Mouse (Mus musculus): ENCODE results near the gene Oaz3. TPM values are rescaled to one million over a fixed set of nuclear protein-coding genes. Genes with fewer than 3 reads are reported as not detected.

Gene Oaz3
- polyA plus RNA-seq, 1 experiment: 0.15 TPM

DNA sequence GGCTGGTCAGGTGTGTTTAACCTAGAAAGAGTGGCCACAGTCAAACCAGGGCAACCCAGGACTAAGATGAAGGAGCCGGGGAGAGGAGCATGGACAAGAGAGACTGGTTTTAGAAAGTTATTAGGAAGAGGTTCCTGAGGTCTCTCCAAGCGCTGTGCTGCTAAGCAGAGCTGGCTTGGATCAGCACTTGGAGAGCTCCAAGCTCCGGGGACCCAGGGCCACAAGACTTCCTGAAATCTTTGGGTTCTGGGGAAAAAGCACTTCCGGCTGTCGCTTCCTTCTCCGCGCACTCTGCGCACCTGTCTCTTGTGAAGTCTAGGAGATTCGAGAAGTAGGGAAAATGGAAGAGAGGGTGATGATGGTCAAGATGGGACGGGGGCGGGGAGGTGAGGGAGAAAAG is 35.8 kb upstream of the Oaz3 start:
- Histone ChIP-seq H3K4me3 (replicated peaks; ENCODE audit: insufficient read depth, low read depth, low read length) (peak overlapping the region; percentile 86), H3K27me3 (ENCODE audit: control insufficient read depth, insufficient read depth, low read length) (no peaks in the 10 kb centered on the region), H3K4me1 (ENCODE audit: control insufficient read depth, insufficient read depth, low read length) (peaks cover 21% of the 10 kb centered on the region), H3K27ac (ENCODE audit: insufficient read depth, low read length) (no peak overlapping the region)
- 27% methylated on average over 11 of the region's 11 CpGs for WGBS
- peak in 1 of 2 experiments; percentile 22 for DNase-seq
- no peak for TF ChIP-seq POLR2A (IDR thresholded peaks at IDR 0.05; ENCODE audit: borderline replicate concordance, insufficient read depth, low read length)
- no peak for TF ChIP-seq CTCF (IDR thresholded peaks at IDR 0.05; ENCODE audit: borderline replicate concordance, insufficient read depth, low read depth, low read length)

GRCm38 (mm10) chr3:94478591-94479169 is 35.0 kb upstream of the Oaz3 start:
- H3K27me3 ChIP-seq (ENCODE audit: control insufficient read depth, insufficient read depth, low read length): no peaks in the 10 kb centered on the region
- peak overlapping the region; percentile 83 for H3K27ac ChIP-seq (ENCODE audit: insufficient read depth, low read length)
- H3K4me3 ChIP-seq (replicated peaks; ENCODE audit: insufficient read depth, low read depth, low read length): peak overlapping the region; percentile 86
- peak; percentile 45 to 57 for DNase-seq
- peaks cover 17% of the 10 kb centered on the region for H3K4me1 ChIP-seq (ENCODE audit: control insufficient read depth, insufficient read depth, low read length)
- no peak for TF ChIP-seq CTCF (IDR thresholded peaks at IDR 0.05; ENCODE audit: borderline replicate concordance, insufficient read depth, low read depth, low read length)
- no peak for TF ChIP-seq POLR2A (IDR thresholded peaks at IDR 0.05; ENCODE audit: borderline replicate concordance, insufficient read depth, low read length)
- WGBS: 3% methylated on average over 9 of the region's 9 CpGs

DNA sequence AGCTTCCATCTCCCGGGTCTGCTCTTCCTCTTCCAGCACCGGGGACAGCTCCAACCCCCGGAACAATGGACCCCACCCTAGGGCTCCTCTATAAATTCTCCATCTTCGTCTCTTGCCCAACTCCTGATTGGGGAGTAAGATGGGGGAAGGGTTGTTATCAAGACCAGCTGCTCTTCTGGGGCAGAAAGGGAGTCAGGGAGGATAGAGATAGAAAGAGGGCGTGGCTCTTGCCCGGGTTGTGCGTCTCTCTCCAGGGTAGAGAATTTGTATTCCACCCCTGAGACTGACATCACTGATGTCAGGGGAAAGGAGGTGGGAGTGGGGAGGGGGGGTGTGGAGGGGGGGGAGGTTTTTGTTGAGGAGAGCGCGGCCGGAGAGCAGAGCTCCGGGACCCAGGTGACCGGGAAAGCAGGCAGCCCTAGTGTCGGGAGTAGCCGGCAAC is 34.3 kb upstream of the Oaz3 start, which contains the start of gene Celf3:
Gene Celf3 (plus strand): TSS at position 315 of the 442 bp plus-strand sequence.
- DNase-seq: peak; percentile 81 to 87
- Histone ChIP-seq H3K27ac (ENCODE audit: insufficient read depth, low read length) (peak within 1 kb of the TSS; percentile 83), H3K4me3 (replicated peaks; ENCODE audit: insufficient read depth, low read depth, low read length) (peak within 1 kb of the TSS; percentile 86), H3K27me3 (ENCODE audit: control insufficient read depth, insufficient read depth, low read length) (no peaks in the 10 kb centered on the region), H3K4me1 (ENCODE audit: control insufficient read depth, insufficient read depth, low read length) (peaks cover 21% of the 10 kb centered on the region)
- no peak for TF ChIP-seq CTCF (IDR thresholded peaks at IDR 0.05; ENCODE audit: borderline replicate concordance, insufficient read depth, low read depth, low read length)
- TF ChIP-seq POLR2A (IDR thresholded peaks at IDR 0.05; ENCODE audit: borderline replicate concordance, insufficient read depth, low read length): peak; percentile 53
- 1% methylated on average over 11 of the region's 14 CpGs for WGBS

DNA sequence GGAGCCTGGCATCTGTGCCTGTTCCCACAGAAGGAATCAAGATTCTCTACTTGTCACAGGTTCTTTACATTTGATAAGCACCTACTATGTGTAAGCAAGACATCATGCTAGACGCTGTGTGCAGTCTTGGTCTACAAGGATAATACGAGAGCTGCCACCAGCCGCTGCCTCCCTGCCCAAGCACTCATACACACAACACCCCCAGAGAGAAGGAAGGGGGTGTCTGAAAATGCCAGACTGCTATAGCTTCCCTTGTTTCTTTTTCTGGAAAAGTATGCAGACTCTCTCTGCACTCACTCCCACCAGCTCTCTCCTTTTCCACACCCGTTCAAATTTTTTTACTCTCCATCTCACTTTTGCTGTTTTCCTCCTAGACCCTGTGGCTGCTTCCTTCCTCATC is 33.7 kb upstream of the Oaz3 start:
- DNase-seq: peak; percentile 46 to 60
- TF ChIP-seq POLR2A (IDR thresholded peaks at IDR 0.05; ENCODE audit: borderline replicate concordance, insufficient read depth, low read length): no peak
- H3K27ac ChIP-seq (ENCODE audit: insufficient read depth, low read length): peak overlapping the region; percentile 45; the same call in 1 of the 2 replicates
- 2% methylated on average over 4 of the region's 4 CpGs for WGBS
- H3K27me3 ChIP-seq (ENCODE audit: control insufficient read depth, insufficient read depth, low read length): no peaks in the 10 kb centered on the region
- peaks cover 26% of the 10 kb centered on the region for H3K4me1 ChIP-seq (ENCODE audit: control insufficient read depth, insufficient read depth, low read length)
- H3K4me3 ChIP-seq (replicated peaks; ENCODE audit: insufficient read depth, low read depth, low read length): peak overlapping the region; percentile 86

GRCm38 (mm10) chr3:94476301-94477035 is 32.8 kb upstream of the Oaz3 start:
- TF ChIP-seq POLR2A (IDR thresholded peaks at IDR 0.05; ENCODE audit: borderline replicate concordance, insufficient read depth, low read length) (no peak), CTCF (IDR thresholded peaks at IDR 0.05; ENCODE audit: borderline replicate concordance, insufficient read depth, low read depth, low read length) (no peak)
- 83% methylated on average over 8 of the region's 8 CpGs for WGBS
- H3K4me1 ChIP-seq (ENCODE audit: control insufficient read depth, insufficient read depth, low read length): peaks cover 26% of the 10 kb centered on the region
- no peak overlapping the region for H3K4me3 ChIP-seq (replicated peaks; ENCODE audit: insufficient read depth, low read depth, low read length)
- DNase-seq: no peak
- H3K27me3 ChIP-seq (ENCODE audit: control insufficient read depth, insufficient read depth, low read length): no peaks in the 10 kb centered on the region
- no peak overlapping the region for H3K27ac ChIP-seq (ENCODE audit: insufficient read depth, low read length)

DNA sequence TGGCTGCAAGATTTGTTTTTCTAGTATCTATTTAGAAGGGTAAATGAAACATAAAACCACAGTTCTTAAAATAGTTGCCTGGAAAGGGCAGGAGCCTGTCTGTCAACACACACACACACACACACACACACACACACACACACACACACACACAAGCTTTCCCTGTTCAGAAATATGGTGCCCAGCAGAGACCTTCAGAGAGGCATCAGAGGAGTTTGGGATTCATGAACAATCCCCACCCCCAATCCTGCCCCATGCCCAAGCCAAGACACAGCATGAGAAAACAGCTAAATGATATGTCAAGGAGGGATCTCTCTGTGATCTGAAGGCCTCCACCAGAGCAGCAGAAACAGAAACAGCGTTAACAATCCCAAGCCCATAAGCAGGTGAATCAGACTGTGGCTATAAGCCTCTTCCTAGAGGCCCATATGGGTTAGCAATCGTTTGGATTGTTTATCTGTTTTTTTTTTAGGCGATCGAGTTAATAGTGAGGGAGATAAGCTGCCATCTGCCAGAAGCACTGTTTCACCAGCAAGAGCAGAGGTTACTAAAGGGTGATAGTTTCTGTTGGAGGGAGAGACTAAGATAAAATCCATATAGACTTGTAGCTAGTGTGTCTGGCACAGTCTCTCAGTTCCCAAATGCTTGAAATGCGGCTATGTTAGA is 30.0 kb upstream of the Oaz3 start:
- 29% methylated on average over 5 of the region's 5 CpGs for WGBS
- no peak for DNase-seq
- no peak overlapping the region for H3K4me3 ChIP-seq (replicated peaks; ENCODE audit: insufficient read depth, low read depth, low read length)
- H3K27me3 ChIP-seq (ENCODE audit: control insufficient read depth, insufficient read depth, low read length): no peaks in the 10 kb centered on the region
- H3K4me1 ChIP-seq (ENCODE audit: control insufficient read depth, insufficient read depth, low read length): peaks cover 17% of the 10 kb centered on the region
- TF ChIP-seq CTCF (IDR thresholded peaks at IDR 0.05; ENCODE audit: borderline replicate concordance, insufficient read depth, low read depth, low read length) (no peak), POLR2A (IDR thresholded peaks at IDR 0.05; ENCODE audit: borderline replicate concordance, insufficient read depth, low read length) (no peak)
- H3K27ac ChIP-seq (ENCODE audit: insufficient read depth, low read length): no peak overlapping the region

GRCm38 (mm10) chr3:94473115-94473505 is 29.4 kb upstream of the Oaz3 start:
- WGBS: 46% methylated on average over 10 of the region's 10 CpGs
- H3K27ac ChIP-seq (ENCODE audit: insufficient read depth, low read length): no peak overlapping the region
- H3K27me3 ChIP-seq (ENCODE audit: control insufficient read depth, insufficient read depth, low read length): no peaks in the 10 kb centered on the region
- no peak overlapping the region for H3K4me3 ChIP-seq (replicated peaks; ENCODE audit: insufficient read depth, low read depth, low read length)
- peak in 1 of 2 experiments; percentile 19 for DNase-seq
- peaks cover 17% of the 10 kb centered on the region for H3K4me1 ChIP-seq (ENCODE audit: control insufficient read depth, insufficient read depth, low read length)
- no peak for TF ChIP-seq POLR2A (IDR thresholded peaks at IDR 0.05; ENCODE audit: borderline replicate concordance, insufficient read depth, low read length)
- no peak for TF ChIP-seq CTCF (IDR thresholded peaks at IDR 0.05; ENCODE audit: borderline replicate concordance, insufficient read depth, low read depth, low read length)
